Mouse (Mus musculus) left cerebral cortex, adult 2 months (tissue): ENCODE measurements at regions not wholly inside any gene's neighbourhood (a gene's known extent, or its start where the extent isn't known, plus 50 kb on each side); places are given as distances from the start of the nearest gene placed in this dataset.

Source experiments
- DNase-seq, 2 experiments: peaks; one replicate each; pipeline ENCODE4 v3.0.0; 2021 to 2022; ENCODE audit warnings: low spot score in 2 of 2, mixed read lengths in 1 of 2; ENCODE audit errors: extremely low spot score in 1 of 2
- H3K27ac ChIP-seq: fragments of 200-600 bp; 2 replicates; pipeline ENCODE4 v1.8.1; 2022
- H3K4me3 ChIP-seq: fragments of 200-600 bp; 2 replicates; pipeline ENCODE4 v1.8.1; 2022
- CTCF ChIP-seq: fragments of 200-600 bp; IDR thresholded peaks from 2 replicates; pipeline ENCODE4 v1.8.1; 2022; ENCODE audit warnings: antibody characterized with exemption, mild to moderate bottlenecking, moderate library complexity
- intact Hi-C: fragments of 180-260 bp; cut with DNase I; formaldehyde crosslinking; loops from one replicate; pipeline ENCODE4 v1.15.1; 2025

GRCm38 (mm10) chr9:83700916-83701315, 105.2 kb downstream of the Elovl4 start:
- H3K4me3 ChIP-seq = no peak overlapping the region
- DNase-seq = no peak
- no peak for TF ChIP-seq CTCF
- H3K27ac ChIP-seq = no peak overlapping the region
- intact Hi-C loops = no loop called here

- intact Hi-C loops = no loop called here
- TF ChIP-seq CTCF = no peak
- DNase-seq = no peak
Measured at GRCm38 (mm10) chr9:83700056-83700455, 106.0 kb downstream of the Elovl4 start.

GRCm38 (mm10) chr9:83691332-83692198, 114.5 kb downstream of the Elovl4 start:
- TF ChIP-seq CTCF = peak; percentile 75
- intact Hi-C loops = loop anchor here (2.0 to 5.0 kb wide), 3 partner anchors 35 to 204 kb away; no protein-coding TSS in a partner anchor
- Histone ChIP-seq H3K27ac (no peak overlapping the region), H3K4me3 (peak overlapping the region; percentile 37)
- peak; percentile 57 to 59 for DNase-seq

More at GRCm38 (mm10) chr9:83700056-83700455, 106.0 kb downstream of the Elovl4 start:
- no peak overlapping the region for H3K4me3 ChIP-seq
- H3K27ac ChIP-seq = no peak overlapping the region
